Mouse (Mus musculus) urinary bladder, postnatal 10 days (tissue): ENCODE measurements around the gene Lfng.
A peak's percentile ranks its signal among the peaks of the same experiment; 100 is the strongest.

Experiments
- DNase-seq: peaks from one replicate; pipeline ENCODE4 v3.0.0; 2022; ENCODE audit warnings: low spot score

Lfng gene

DNA sequence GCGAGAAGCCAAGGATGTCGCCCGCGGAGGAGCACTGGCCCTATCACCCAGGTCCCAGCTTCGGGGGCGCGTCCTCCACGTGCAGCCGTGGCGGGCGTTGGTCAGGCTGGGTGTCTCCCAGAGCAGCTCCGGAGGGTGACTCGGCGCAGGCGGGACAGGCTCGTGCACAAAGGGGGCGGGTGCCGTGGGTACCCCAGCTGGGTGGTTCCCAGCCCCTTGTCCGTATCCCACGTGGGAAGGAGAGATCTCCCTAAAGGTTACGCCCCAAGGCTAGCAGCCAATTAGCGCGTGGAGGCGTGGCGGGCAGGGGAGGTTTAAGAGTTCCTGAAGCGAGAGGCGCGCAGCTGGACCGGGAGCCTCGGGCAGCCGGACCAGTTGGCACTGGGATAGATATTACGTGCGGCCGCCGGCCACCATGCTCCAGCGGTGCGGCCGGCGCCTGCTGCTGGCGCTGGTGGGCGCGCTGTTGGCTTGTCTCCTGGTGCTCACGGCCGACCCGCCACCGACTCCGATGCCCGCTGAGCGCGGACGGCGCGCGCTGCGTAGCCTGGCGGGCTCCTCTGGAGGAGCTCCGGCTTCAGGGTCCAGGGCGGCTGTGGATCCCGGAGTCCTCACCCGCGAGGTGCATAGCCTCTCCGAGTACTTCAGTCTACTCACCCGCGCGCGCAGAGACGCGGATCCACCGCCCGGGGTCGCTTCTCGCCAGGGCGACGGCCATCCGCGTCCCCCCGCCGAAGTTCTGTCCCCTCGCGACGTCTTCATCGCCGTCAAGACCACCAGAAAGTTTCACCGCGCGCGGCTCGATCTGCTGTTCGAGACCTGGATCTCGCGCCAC, at the start of gene Lfng:
TSS of gene Lfng (plus strand) at position 320 of the 835 bp plus-strand sequence.
- peak; percentile 48 for DNase-seq

DNA sequence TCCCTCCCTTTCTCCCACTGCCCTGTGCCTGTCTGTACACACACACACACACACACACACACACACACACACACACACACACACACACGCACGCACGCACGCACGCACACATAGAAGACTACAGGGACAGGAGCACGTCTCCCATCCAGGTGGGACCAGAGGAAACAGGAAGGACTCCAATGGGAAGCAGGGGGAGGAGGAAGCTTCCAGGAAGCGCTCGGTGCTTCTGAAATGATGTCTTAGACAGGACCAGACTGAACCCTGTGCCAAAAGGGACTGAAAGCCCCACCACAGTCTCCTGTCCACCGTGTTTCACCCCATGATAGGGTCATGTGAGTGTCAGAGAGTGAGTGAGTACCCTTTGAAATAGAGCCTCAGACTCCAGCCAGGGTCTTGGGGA, 44.5 kb upstream of the Lfng start:
- DNase-seq = no peak

DNA sequence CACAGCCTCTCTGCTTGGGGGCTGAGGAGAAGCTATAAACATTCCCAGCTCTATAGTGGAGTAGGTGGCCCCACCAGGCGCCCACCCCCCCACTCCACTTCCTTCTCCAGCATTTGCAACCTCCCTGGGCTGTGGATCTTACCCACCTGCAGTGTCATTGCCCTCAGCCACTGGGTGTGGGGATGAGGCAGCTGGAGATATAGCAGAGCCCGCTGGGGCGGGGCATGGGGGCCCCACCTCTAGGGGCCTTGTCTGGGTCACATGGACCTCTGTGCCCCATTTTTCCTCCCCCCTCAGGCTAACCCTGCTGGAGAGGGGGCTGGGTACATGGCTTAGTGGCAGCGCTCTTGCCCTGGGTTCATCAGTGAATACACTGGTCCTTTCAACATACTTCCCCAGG, 42.2 kb upstream of the Lfng start, which contains the start of gene Grifin:
TSS of gene Grifin (minus strand) at position 176 of the 400 bp plus-strand sequence.
- no peak for DNase-seq

DNA sequence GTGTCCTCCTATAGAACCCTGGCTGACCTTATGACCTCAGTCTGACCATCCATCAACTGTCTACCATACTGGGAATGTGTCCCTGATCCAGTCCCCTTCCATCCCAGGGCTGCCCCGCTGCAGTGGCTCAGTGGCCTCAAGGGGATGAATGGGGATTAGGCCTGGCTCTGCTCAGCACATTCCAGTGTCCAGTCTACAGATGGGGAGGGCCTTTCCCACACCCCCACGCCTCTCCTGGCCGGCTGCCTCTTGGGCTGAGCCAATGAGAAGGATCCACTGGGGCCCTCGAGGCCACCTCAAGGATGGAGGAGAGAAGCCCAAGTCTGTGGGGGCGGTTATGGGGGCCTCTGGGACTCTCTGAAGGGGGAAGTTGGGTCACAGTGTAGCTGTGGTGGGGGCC, 41.7 kb upstream of the Lfng start:
- no peak for DNase-seq

DNA sequence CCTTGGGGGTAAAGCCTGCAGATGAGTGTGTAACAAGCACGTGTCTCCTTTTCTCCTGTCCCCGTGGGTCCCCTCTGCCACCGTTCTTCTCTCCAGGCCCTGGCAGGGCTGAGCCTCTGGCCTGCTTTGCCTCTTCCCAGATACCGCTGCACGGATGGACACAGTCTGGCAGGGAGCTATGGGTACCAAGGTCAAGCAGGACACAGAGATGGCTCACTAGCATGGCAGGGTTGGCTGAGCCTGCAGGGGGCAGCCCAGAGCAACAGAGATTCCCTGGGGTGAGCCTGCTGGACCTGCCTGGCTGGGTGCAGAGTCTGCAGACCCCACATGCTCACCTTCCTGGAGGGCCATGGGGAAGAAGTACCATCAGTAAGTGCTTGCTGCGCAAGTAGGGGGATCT, 41.3 kb upstream of the Lfng start:
- no peak for DNase-seq

DNA sequence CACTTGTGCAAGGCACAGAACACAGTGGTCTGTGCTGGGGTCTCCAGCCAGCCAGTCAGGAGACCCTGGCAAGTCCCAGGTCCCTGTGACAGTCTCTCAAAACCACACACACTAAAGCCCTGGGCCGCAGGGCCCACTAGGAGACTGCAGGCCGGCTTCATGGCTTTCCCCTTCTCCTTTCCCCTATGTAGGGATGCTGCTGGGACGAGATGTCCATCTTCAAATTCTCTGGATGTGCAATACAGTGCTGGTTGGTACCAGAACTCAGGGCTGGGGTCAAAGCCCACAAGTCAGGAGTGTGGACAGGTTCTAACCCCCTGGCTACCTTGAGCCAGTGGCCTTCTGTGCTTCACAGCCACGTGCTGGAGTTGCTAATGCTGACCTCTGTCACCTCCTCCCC, 40.8 kb upstream of the Lfng start:
- no peak for DNase-seq

DNA sequence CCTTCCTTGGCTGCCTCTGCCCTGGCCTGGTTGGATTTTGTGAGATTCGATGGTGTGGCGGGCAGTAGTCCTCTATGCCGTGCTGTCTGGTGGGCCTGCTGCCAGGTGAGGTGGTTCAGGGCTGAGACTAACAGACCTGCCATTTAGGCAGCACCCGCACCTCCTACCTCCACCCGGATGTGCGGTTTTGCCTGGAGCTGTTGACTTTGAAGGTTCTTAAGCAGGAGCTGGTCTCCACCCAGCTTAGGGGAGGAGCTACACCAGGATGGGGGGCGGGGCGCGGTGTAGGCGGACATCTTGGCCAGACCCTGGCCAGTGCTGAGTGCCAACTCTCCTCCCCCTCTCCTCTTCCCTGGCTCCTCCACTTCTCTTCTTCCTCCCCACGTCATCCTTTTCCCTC, 39.8 kb upstream of the Lfng start:
- DNase-seq = no peak

DNA sequence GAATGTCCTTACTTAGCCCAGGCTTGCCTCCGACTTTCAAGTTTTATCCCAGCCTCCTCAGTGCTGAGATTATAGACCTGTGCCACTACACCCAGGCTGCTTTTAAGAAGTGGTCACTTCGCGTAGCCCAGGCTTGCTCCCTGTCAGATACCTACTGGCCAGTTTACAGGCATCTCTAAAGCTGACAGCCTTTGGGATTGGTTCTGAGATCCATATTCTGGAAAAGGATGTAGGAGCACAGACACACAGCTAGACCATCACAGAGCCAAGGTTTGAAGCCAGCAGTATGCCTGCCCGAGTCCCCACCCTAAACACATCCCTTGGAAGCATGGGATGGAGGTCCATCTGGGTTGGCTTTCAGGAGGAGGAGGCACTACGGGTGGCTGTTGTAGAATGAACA, 39.4 kb upstream of the Lfng start:
- DNase-seq = no peak

DNA sequence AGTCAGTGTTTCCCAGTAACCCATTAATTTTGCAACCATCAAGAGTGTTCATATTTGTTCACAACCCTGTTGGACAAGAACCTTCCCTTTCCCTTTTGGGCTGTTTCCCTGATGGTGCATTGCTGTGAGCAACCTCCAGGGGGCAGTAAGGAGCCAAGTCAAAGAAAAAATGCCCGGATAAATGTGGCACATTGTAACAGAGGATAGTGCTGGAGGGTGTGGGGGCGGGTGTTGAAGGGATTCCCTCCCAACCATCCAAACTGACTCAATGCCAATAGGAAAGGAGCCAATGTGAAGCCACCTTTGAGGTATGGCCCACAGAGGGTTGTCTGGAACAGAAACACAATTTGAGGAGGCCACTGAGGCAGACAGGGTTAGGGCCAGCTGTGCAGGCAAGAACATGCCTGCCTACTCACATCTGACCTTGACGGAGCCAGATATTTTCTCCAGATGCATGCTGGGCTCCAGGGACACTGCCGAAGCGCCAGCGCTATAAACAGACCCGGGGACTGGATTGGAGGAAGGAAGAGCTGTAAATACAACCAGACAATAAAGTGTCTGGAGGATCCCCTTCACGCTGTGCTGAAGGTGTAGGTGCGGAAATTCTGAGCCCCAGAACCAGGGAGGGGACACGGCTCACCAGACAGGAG, 38.7 kb upstream of the Lfng start:
- no peak for DNase-seq

DNA sequence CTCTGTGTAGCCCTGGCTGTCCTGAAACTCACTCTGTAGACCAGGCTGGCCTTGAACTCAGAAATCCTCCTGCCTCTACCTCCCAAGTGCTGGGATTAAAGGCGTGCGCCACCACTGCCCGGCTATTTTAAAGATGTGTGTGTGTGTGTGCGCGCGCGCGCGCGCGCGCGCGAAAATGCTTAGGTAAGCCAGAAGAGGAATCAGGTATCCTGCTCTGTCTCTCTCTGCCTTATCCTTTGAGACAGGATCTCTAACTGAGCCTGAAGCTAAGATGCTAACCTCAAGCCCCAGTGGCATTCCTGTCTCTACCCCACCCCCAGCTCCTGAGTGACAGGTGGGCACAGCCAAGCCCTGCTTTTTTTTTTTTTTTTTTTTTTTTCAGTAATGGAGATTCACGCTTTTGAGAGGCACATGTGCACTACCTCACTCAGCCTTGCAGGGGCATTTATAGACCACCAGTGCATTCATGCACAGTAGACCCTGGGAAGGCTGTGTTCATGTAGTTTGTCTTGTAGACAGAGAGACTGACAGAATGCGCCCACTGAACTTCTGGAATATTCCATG, 38.0 kb upstream of the Lfng start:
- DNase-seq = no peak

DNA sequence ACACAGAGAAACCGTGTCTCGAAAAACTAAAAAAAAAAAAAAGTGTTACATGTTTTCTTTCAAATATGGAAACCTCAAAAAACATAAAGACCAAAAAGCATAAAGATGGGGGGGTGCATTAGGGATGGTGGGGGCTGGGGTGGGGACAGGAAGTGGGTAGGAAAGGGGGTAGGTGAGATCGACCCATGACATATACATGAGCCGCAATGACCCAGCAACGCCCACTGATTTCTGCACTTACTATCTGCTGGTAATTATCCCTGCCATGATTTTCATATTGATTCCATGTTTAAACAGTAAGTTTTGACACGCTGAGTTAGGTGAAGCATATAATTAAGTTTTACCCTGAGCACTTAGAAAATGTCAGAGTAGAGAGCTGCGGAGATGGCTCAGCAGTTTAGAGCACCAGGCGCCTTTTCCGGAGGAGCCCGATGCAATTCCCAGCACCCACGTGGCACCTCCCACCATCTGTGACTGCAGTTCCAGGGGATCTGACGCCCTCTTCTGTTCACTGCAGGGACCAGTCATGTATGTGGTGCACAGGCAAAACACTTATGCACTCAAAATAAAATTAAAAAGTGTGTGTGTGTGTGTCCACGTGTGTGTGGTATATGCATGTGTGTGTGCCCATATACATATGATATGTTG, 36.8 kb upstream of the Lfng start:
- no peak for DNase-seq

DNA sequence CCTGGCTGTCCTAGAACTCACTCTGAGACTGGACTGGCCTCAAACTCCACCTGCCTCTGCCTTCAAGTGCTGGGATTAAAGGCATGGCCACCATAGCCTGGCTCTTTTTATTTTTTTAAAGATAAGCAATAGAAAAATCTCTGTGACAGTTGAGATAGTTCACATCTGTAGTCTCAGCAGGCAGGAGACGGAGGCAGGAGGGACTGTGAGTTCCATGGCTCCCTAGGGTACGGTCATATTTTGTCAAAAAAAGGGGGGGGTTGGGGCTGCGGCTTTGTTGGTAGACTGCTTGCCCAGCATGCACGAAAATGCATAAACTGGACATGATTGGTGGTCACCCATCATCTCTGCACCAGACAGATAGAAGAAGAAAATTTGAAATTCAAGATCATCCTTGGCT, 35.9 kb upstream of the Lfng start:
- DNase-seq = no peak

DNA sequence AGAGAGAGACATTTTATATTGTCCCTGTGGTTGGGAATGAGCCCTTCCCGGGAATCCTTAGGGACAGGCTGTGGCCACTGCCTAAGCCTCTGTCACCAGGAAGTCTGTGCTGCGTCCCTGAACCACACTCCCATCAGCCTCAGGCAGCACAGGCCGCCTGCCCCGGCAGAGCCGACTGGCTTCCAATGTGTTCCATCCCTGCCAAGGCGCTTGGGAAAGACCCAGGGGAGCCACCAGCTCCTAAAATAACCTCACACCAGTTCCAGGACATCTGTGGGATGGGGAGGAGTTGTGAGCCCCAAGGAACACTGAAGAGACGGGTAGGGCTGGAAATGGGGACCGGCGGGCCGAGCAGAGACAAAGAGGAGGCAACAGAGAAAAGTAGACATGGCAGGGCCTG, 35.4 kb upstream of the Lfng start:
- DNase-seq = no peak

DNA sequence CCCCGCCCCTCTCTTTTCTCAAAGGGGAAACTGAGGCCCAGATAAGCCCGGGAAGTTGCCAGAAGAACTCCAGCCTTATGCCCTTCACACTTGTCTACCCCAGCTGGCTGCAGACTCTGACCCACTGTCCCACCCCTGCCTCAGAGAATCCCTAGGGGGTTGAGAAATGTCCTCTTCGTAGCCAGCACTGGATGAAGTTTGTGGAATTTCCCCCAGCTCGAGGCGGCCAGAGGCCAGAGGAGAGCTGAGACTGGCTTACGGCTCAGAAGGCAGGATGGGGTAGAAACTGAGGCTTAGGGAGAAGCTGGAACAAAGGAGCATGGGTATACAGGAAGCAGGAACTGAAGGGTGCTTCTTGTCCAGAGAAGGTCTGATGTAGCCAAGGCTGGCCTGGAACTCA, 34.5 kb upstream of the Lfng start:
- DNase-seq = no peak

DNA sequence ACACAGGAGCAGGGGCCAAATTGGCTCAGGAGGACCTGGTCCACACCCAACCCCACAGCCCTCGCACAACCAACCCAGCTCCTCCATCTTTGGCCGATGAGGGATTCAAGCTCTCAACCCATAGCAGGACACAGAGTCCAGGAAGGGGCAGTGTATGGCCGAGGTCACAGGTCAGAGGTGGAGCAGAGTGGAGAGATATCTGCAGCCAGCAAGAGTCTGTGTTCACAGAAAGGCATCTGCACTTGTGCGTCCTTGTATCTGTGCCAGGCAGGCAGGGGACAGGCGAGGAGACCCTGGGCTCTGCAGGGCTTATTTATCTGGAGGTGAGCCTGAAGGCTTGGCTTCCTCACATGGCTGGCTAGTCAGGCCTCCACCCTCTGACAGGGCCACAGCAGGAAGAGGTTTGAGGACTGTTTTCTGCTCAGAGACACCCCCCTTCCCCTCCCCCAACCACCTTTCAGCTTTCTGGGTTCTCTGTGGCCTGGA, 31.7 kb upstream of the Lfng start:
- no peak for DNase-seq

DNA sequence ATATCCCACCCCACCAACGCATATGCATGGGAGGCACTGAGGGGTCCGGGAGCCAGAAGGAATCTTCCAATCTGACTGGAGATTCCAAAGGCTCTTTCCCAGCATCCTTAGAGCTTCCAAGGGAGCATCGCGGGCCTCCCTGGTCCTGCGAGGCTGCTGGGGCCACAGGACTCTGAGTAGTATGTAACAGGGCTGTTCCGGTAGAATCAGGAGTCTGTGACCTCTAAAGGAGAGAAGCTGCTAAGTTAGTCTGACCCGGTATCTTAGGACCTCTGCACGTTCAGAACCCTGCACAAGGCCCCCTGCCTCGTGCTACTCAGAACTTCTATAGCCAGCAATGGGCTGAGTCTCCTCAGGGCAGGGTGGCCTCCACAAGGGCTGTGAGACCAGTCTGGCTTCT, 27.9 kb upstream of the Lfng start:
- no peak for DNase-seq

DNA sequence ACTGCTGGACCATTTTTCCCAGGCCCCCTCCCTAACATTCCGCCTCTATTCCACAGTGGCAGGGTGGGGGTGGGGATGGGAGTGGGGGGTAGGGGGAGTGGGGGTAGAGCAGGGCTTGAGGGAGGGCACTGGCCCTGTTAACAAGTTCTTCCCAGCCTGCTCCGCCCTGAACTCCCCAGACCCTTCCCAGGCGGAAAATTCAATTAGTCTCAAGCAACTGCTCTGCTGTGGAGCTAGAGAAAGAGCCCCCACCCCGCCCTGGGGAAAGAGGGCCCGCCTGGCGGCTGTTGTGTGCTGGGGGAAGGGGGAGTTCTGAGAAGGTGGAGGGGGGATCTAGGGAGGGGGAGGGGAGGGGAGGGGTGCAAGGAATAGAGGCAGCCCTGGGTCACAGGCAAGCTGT, 27.3 kb upstream of the Lfng start:
- no peak for DNase-seq

DNA sequence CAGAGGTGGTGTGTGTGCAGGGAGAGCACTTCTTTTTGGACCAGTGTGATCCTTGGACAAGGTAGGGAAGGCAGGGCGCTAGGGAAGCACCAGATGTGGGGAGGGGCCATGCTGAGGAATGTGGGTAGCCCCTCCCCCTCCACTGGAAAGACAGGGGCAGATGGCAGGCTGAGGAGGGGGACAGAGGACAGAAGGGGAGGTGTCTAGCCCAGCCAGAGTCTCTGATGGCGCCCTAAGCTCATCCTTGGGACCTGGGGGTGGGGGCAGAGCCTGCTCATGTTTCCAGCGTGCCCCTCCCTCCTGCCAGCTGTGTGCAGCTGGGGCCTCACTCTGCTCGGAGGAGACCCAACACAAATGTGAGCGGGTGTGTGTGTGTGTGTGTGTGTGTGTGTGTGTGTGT, 25.6 kb upstream of the Lfng start:
- no peak for DNase-seq

DNA sequence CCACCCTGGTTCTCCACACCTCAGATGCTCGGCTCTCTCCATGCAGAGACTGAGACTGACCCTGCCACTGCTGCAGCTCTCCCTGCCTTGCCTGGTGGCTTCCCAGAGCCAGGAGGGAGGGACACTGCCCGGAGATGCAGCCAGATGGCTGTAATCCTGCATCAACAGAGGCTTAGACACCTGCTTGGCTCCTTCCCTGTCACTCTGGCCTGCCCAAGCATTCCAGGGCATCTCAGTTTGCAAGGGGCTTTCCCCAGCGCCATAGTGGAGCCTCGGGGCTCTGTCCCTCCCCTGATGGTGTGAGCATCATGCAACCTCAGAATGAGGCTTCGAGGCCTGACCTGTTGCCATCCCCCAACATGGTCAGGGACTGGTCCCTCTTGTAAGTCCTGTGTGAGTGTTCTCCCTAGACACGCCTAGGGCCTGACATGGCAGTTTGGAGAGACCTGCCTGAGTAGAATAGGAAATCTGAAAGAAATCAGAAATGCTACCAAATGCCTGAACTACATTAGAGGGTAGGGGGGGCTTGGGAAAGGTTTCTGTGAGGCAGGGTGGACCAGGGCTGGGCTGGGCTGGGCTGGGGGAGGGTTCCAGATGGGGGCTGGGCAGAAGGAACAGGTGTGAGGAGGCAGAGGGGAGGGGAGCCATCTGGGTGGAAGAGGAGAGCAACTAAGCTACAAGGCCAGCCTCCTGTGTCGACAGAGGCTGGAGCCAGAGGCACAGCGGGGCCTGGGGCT, 24.0 kb upstream of the Lfng start:
- no peak for DNase-seq

DNA sequence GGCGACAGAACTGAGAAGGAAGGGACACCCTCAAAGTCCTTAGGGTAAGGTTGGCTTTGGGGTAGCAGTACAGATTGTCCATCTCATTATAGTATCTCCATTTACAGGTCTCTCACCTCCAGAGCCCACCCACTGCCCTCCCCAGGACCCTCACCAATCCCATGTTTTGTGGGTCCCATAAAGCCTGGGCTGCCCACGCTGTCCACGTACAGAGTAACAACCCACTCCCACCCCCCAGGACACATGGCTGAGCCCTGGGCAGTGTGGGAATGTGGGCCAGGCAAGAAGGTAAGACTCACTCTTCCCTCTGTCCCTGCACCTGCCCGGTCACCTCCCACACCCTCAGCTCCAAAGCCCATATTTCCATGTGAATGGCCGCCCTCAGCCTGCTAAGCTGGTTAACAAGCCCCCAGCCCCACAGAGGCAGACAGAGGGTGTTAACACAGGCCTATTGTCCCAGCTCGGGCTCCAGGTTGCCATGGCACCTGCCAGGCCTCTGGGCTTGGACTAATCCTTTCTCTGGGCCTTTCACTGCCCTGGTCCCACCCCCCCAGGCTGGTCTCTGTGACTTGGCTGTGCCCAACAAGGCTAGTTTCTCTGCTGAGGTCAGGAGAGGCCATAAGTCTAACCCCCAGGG, 23.3 kb upstream of the Lfng start:
- no peak for DNase-seq

DNA sequence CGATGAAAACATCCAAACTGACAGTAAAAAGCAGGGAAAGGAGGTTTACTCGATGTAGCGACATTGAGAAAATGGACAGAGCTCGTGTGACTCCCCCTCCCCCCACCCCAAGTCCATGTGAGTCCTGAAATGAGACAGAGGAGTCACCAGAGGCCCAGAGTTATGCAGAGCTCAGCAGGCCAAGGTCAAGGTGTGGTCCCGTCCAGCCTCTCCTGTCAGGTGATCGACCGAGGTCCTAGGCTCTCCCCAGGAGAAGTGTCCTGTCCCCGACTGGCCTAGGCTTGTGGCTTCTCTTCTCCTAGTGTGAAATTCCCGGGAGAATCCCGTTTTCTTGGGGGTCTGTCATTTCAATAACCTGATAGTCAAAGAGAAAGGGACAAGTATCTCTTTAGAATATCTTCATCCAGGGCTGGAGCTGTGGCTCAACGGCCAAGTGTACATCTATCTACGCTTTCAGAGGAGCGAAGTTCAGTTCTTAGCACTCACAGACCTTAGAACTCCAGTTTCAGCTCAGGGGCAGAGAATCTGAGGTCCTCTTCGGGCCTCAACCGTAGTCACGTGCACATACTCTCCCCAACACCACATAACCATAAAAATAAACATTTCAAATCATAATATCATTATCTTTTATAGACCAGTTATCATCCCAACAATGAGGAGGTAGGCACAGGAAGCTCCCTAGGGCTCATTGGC, 17.9 kb upstream of the Lfng start:
- no peak for DNase-seq
